ENCODE assay signal across 8 mouse cellular contexts in the genomic region with DNA sequence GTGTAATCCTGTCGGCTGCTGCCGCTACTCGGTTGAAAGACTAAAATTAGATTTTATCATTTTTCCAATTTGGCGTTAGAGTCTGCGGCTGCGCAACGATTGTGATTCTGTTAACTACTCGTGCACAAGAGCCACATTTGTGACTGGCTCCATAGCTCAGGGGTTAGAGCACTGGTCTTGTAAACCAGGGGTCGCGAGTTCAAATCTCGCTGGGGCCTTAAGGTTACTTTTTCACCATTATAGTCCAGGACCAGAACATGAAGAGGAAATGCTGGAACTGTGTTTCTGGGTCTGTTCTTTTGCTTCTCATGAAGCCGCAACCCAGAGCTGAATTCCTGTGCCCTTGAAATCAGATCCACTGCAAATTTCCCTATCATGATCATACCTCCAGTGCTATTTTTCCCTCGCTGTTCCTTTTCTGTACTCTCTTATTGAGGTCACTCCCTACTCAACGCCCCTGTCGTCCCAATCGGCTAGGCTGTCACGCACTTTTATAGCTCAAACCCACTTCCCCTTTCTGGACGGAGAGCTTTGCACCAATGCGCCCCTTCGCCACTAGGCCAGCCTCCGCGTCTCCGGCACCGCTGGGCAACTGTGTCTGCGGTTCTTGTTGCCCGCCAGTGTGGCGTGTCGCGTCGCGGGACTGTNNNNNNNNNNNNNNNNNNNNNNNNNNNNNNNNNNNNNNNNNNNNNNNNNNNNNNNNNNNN. TPM values are rescaled to one million over a fixed set of nuclear protein-coding genes. Genes with fewer than 3 reads are reported as not detected.
DNase-seq lines count a peak whose midpoint lies in the region; ATAC-seq lines count a peak whose summit lies in the region.

No protein-coding gene starts in this region.

- ATAC-seq in cerebellum, adult (ENCODE audit: insufficient number of reproducible peaks, low FRiP score, low TSS enrichment) = peak; percentile 62; the same call in 1 of the 2 replicates
- ATAC-seq in forebrain, embryonic 14.5 days = peak; percentile 67
- ATAC-seq in neural tube, embryonic 14.5 days (ENCODE audit: low read depth) = peak; percentile 76

- peaks cover 16% of the 10 kb centered on the region for H3K4me1 ChIP-seq in forebrain, embryonic 14.5 days (ENCODE audit: control insufficient read depth, insufficient read depth, low read length)
- peaks cover 19% of the 10 kb centered on the region for H3K4me1 ChIP-seq in neural tube, embryonic 14.5 days (ENCODE audit: control insufficient read depth, insufficient read depth, low read length)

- no peaks in the 10 kb centered on the region for H3K27me3 ChIP-seq in forebrain, embryonic 14.5 days (replicated peaks; ENCODE audit: control insufficient read depth, insufficient read depth, low read length)
- H3K27me3 ChIP-seq in neural tube, embryonic 14.5 days (ENCODE audit: control insufficient read depth, insufficient read depth, low read length) = no peaks in the 10 kb centered on the region; the same call in 1 of the 2 replicates

- H3K4me3 ChIP-seq in forebrain, embryonic 14.5 days (ENCODE audit: low read depth, low read length) = peak overlapping the region; percentile 49
- peak overlapping the region; percentile 54 for H3K4me3 ChIP-seq in neural tube, embryonic 14.5 days (ENCODE audit: low read depth, low read length)

- peak; percentile 84 for DNase-seq in ES-CJ7 (ENCODE audit: low read depth, low spot score)
- peak; percentile 88 for DNase-seq in forebrain, embryonic 14.5 days (ENCODE audit: low spot score)
- DNase-seq in heart, postnatal 14 days = peak; percentile 87 to 90
- peak; percentile 92 to 98 for DNase-seq in layer of hippocampus, adult 18-20 months (ENCODE audit: low spot score in 2 of 2)
- DNase-seq in lung, adult 18-20 months = peak; percentile 89
- DNase-seq in testis, postnatal 10 days (ENCODE audit: low spot score) = peak; percentile 87

- intact Hi-C loops in heart, postnatal 14 days (cut with DNase I) = loop anchor here (1.0 kb wide), 2 partner anchors 14 to 18 kb away; no protein-coding TSS in a partner anchor

- no peak overlapping the region for H3K27ac ChIP-seq in forebrain, embryonic 14.5 days (ENCODE audit: low read depth, low read length)
- no peak overlapping the region for H3K27ac ChIP-seq in neural tube, embryonic 14.5 days (ENCODE audit: low read depth, low read length)

- peak overlapping the region; percentile 62 for H3K9ac ChIP-seq in forebrain, embryonic 14.5 days (ENCODE audit: low read length)
- H3K9ac ChIP-seq in neural tube, embryonic 14.5 days (replicated peaks; ENCODE audit: low read depth, low read length) = peak overlapping the region; percentile 37

- no peaks in the 10 kb centered on the region for H3K9me3 ChIP-seq in forebrain, embryonic 14.5 days (replicated peaks; ENCODE audit: control insufficient read depth, low read length)
- no peaks in the 10 kb centered on the region for H3K9me3 ChIP-seq in neural tube, embryonic 14.5 days (ENCODE audit: control insufficient read depth, low read length)

- WGBS in forebrain, embryonic 14.5 days = under 1% methylated on average over 31 of the region's 31 CpGs
- 1% methylated on average over 31 of the region's 31 CpGs for WGBS in neural tube, embryonic 14.5 days

- H3K4me2 ChIP-seq in forebrain, embryonic 14.5 days (ENCODE audit: low read length) = peak overlapping the region; percentile 89
- peak overlapping the region; percentile 74 for H3K4me2 ChIP-seq in neural tube, embryonic 14.5 days (ENCODE audit: low read depth, low read length)

- no peaks in the 10 kb centered on the region for H3K36me3 ChIP-seq in forebrain, embryonic 14.5 days (ENCODE audit: control insufficient read depth, insufficient read depth, low read length)
- H3K36me3 ChIP-seq in neural tube, embryonic 14.5 days (ENCODE audit: control insufficient read depth, insufficient read depth, low read length) = no peaks in the 10 kb centered on the region

RNA-seq across cellular contexts. Expression of a gene that starts 17.9 kb away (rescaled TPM):
- 1.9 and 2.2 TPM in 2 replicates for polyA plus RNA-seq in forebrain, embryonic 14.5 days (2014; fragmentation: Nextera tagmentation; extraction: Ambion mirVana)
- 1 to 10 TPM; 7.1 to 7.2 TPM for total RNA-seq in heart, postnatal 14 days (2021)
- total RNA-seq in layer of hippocampus, adult 18-20 months (2021) = 1 to 10 TPM; 5.6 to 5.8 TPM
- 3.1 and 3.6 TPM in 2 replicates for polyA plus RNA-seq in neural tube, embryonic 14.5 days (2014; fragmentation: Nextera tagmentation; extraction: Ambion mirVana)

RNA-seq across cellular contexts. Expression of a gene that starts 27.2 kb away (rescaled TPM):
- 3.5 and 3.6 TPM in 2 replicates for polyA plus RNA-seq in forebrain, embryonic 14.5 days (2014; fragmentation: Nextera tagmentation; extraction: Ambion mirVana)
- total RNA-seq in heart, postnatal 14 days (2021) = 1 to 10 TPM; 2.6 to 3.0 TPM
- 1 to 10 TPM in 1 of 2 experiments, under 1 TPM in 1; 0.38 to 1.1 TPM for total RNA-seq in layer of hippocampus, adult 18-20 months (2021)
- polyA plus RNA-seq in neural tube, embryonic 14.5 days (2014; fragmentation: Nextera tagmentation; extraction: Ambion mirVana) = 3.0 TPM in 2 replicates

RNA-seq across cellular contexts. Expression of a gene that starts 27.7 kb away (rescaled TPM):
- 0.61 and 1.3 TPM in 2 replicates for polyA plus RNA-seq in forebrain, embryonic 14.5 days (2014; fragmentation: Nextera tagmentation; extraction: Ambion mirVana)
- total RNA-seq in heart, postnatal 14 days (2021) = 10 to 100 TPM; 23.4 to 23.9 TPM
- 1 to 10 TPM; 1.9 to 2.4 TPM for total RNA-seq in layer of hippocampus, adult 18-20 months (2021)
- 1.5 and 2.0 TPM in 2 replicates for polyA plus RNA-seq in neural tube, embryonic 14.5 days (2014; fragmentation: Nextera tagmentation; extraction: Ambion mirVana)

RNA-seq across cellular contexts. Expression of a gene that starts 36.5 kb away (rescaled TPM):
- polyA plus RNA-seq in forebrain, embryonic 14.5 days (2014; fragmentation: Nextera tagmentation; extraction: Ambion mirVana) = 3.2 and 4.0 TPM in 2 replicates
- total RNA-seq in heart, postnatal 14 days (2021) = 10 to 100 TPM; 26.4 to 27.0 TPM
- total RNA-seq in layer of hippocampus, adult 18-20 months (2021) = 10 to 100 TPM; 58.1 to 62.3 TPM
- polyA plus RNA-seq in neural tube, embryonic 14.5 days (2014; fragmentation: Nextera tagmentation; extraction: Ambion mirVana) = 5.1 and 5.6 TPM in 2 replicates

RNA-seq across cellular contexts. Expression of a gene that starts 48.4 kb away (rescaled TPM):
- 0.13 and 0.17 TPM in 2 replicates for polyA plus RNA-seq in forebrain, embryonic 14.5 days (2014; fragmentation: Nextera tagmentation; extraction: Ambion mirVana)
- 1 to 10 TPM in 1 of 2 experiments, under 1 TPM in 1; 0.85 to 1.3 TPM for total RNA-seq in heart, postnatal 14 days (2021)
- under 1 TPM in 1 of 2 experiments, not detected in 1; 0.23 TPM for total RNA-seq in layer of hippocampus, adult 18-20 months (2021)
- polyA plus RNA-seq in neural tube, embryonic 14.5 days (2014; fragmentation: Nextera tagmentation; extraction: Ambion mirVana) = 0.12 and 0.22 TPM in 2 replicates

Comparison
In these comparisons a context has a peak if more than half of its experiments do, and no peak if none do; other contexts are left out.
1. RNA of a gene that starts 27.7 kb away (total RNA-seq): 23.4 to 23.9 TPM in heart, postnatal 14 days; 1.9 to 2.4 TPM in layer of hippocampus, adult 18-20 months; every median in the first group is over 4 times any median in the second.
2. Peak in every context shown above with its lines, with median percentiles within 50 percentile points of each other: DNase-seq and ATAC-seq.